Mouse (Mus musculus) left cerebral cortex, postnatal 36 days (tissue): ENCODE results near the gene Hdac2. TPM values are rescaled to one million over a fixed set of nuclear protein-coding genes. Genes with fewer than 3 reads are reported as not detected.

Experiments
- DNase-seq, 2 experiments: peaks; one replicate each; pipeline ENCODE4 v3.0.0; 2021 to 2022; ENCODE audit warnings: low spot score in 2 of 2, mixed read lengths in 1 of 2
- intact Hi-C: fragments of 180-260 bp; cut with DNase I; formaldehyde crosslinking; loops from one replicate; pipeline ENCODE4 v1.15.1; 2025
- total RNA-seq, 2 experiments: library from RNA; stranded (reverse); gene quantifications; 2 replicates each; pipeline ENCODE4 v1.2.3; 2021

The Hdac2 gene
- 10 to 100 TPM; 78.3 to 86.3 TPM for total RNA-seq

GRCm38 (mm10) chr10:36974086-36974675 lies at the start of gene Hdac2:
TSS of gene Hdac2 (plus strand) at chr10:36974544.
- intact Hi-C loops = no loop called here
- peak; percentile 90 for DNase-seq

- no peak for DNase-seq
- intact Hi-C loops = no loop called here
These were observed 46.1 kb upstream of the Hdac2 start for GRCm38 (mm10) chr10:36928212-36928611.

- DNase-seq = no peak
- intact Hi-C loops = no loop called here
These were observed 38.5 kb upstream of the Hdac2 start for GRCm38 (mm10) chr10:36935863-36936262.

- intact Hi-C loops = no loop called here
- DNase-seq = no peak
These were observed 38.1 kb upstream of the Hdac2 start for GRCm38 (mm10) chr10:36936271-36936670.

- no peak for DNase-seq
- intact Hi-C loops = no loop called here
These were observed 22.6 kb upstream of the Hdac2 start for GRCm38 (mm10) chr10:36951742-36952141.

GRCm38 (mm10) chr10:36952622-36953021 lies 21.7 kb upstream of the Hdac2 start:
- intact Hi-C loops = no loop called here
- peak in 1 of 2 experiments; percentile 7 for DNase-seq

- no peak for DNase-seq
- intact Hi-C loops = no loop called here
These were observed 14.7 kb upstream of the Hdac2 start for GRCm38 (mm10) chr10:36959563-36960110.

GRCm38 (mm10) chr10:36964406-36964805 lies 9.9 kb upstream of the Hdac2 start:
- intact Hi-C loops = no loop called here
- DNase-seq = no peak

GRCm38 (mm10) chr10:36974676-36975520 lies 554 bp downstream of the Hdac2 start:
- intact Hi-C loops = no loop called here
- peak in 1 of 2 experiments; percentile 78 for DNase-seq

- intact Hi-C loops = no loop called here
- no peak for DNase-seq
These were observed 7.5 kb downstream of the Hdac2 start for GRCm38 (mm10) chr10:36981866-36982265.

- intact Hi-C loops = no loop called here
- DNase-seq = no peak
These were observed 17.8 kb downstream of the Hdac2 start for GRCm38 (mm10) chr10:36992149-36992548.

GRCm38 (mm10) chr10:37000839-37001238 lies 26.5 kb downstream of the Hdac2 start:
- no peak for DNase-seq
- intact Hi-C loops = no loop called here

GRCm38 (mm10) chr10:37014274-37015107 lies 40.1 kb downstream of the Hdac2 start:
- peak; percentile 24 to 60 for DNase-seq
- intact Hi-C loops = no loop called here

GRCm38 (mm10) chr10:37015729-37016128 lies 41.4 kb downstream of the Hdac2 start:
- no peak for DNase-seq
- intact Hi-C loops = no loop called here

GRCm38 (mm10) chr10:37016200-37016599 lies 41.9 kb downstream of the Hdac2 start:
- no peak for DNase-seq

GRCm38 (mm10) chr10:37024301-37024700 lies 50.0 kb downstream of the Hdac2 start:
- DNase-seq = no peak
- intact Hi-C loops = no loop called here

More at GRCm38 (mm10) chr10:37016200-37016599, 41.9 kb downstream of the Hdac2 start:
- intact Hi-C loops = no loop called here

- no peak for DNase-seq
- intact Hi-C loops = no loop called here
These were observed 54.3 kb downstream of the Hdac2 start for GRCm38 (mm10) chr10:37028651-37029050.

GRCm38 (mm10) chr10:37035090-37035497 lies 60.8 kb downstream of the Hdac2 start:
- no peak for DNase-seq
- intact Hi-C loops = no loop called here

- intact Hi-C loops = no loop called here
- peak; percentile 36 to 37 for DNase-seq
These were observed 73.3 kb downstream of the Hdac2 start for GRCm38 (mm10) chr10:37047661-37048098.
